Mouse (Mus musculus) ES-E14 (cell line): ENCODE results near the gene Mrtfb.

ENCODE experiments used
- CHD2 ChIP-seq: IDR thresholded peaks from 2 replicates; pipeline ENCODE4 v1.6.1; 2014; ENCODE audit warnings: mild to moderate bottlenecking, low read depth, low read length, inconsistent platforms
- HCFC1 ChIP-seq: IDR thresholded peaks from 2 replicates; pipeline ENCODE4 v1.6.1; 2012; ENCODE audit warnings: low read length, inconsistent platforms, borderline replicate concordance; ENCODE audit not compliant: insufficient read depth
- MAFK ChIP-seq: IDR thresholded peaks from 2 replicates; pipeline ENCODE4 v1.6.1; 2014; ENCODE audit warnings: mild to moderate bottlenecking, low read depth, low read length, inconsistent platforms; ENCODE audit not compliant: insufficient read depth
- ZC3H11A ChIP-seq: IDR thresholded peaks from 2 replicates; pipeline ENCODE4 v1.6.1; 2012; ENCODE audit warnings: low read depth, mild to moderate bottlenecking, inconsistent platforms, low read length, borderline replicate concordance
- ZNF384 ChIP-seq: IDR thresholded peaks from 2 replicates; pipeline ENCODE4 v1.6.1; 2012; ENCODE audit warnings: low read depth, low read length, inconsistent platforms

DNA sequence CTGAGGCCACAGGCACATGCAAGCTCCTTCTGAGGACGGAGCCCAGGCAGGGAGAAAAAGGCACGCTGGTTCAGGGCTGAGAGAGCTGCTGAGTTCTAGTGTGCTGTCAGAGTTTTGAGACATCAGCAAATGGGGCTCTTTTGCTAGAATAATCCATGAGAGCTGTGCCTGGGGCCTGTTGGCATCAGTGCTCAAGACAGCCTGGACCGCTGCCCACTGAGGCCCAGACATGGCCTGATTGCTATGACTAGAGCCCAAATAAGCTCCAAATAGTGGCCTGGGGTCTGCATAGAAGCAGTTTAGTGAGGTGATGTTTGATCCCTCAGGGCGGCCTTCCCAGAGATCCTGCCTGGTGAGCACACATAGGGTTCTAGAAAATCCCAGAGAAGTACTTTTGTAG, 195.7 kb downstream of the Mrtfb start:
- TF ChIP-seq MAFK (no peak), ZNF384 (no peak), ZC3H11A (no peak), HCFC1 (no peak), CHD2 (no peak)
